Mouse (Mus musculus): ENCODE results near the gene Gm340. TPM values are rescaled to one million over a fixed set of nuclear protein-coding genes. Genes with fewer than 3 reads are reported as not detected.

The Gm340 gene
- polyA plus RNA-seq, 1 experiment from 2014 or later: 2.5 TPM

DNA sequence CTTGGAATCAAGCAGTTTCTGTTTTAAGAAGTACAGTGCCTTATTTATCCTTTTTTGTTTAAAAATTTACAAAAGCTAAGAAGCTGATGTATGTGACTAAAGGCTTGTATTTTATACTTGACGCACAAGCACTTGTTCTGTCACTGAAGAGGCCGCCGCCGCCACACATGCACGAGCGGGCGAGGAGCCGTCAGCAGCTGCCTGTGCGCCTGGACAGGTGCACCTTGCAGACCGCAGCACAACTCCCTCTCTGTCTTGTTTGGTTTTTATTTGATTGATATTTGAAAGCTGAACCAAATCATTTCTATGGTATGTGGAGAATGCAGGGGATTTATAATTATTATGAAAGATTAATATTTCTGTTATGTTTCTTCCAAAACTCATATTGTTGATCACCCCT, 4.6 kb downstream of the Gm340 start:
- Histone ChIP-seq H3K27me3 (no peaks in the 10 kb centered on the region), H3K4me1 (replicated peaks) (no peaks in the 10 kb centered on the region), H3K4me3 (replicated peaks) (no peak overlapping the region), H3K9ac (replicated peaks) (no peak overlapping the region), H3K36me3 (peaks cover 42% of the 10 kb centered on the region), H3K9me3 (no peaks in the 10 kb centered on the region), H3K4me2 (no peak overlapping the region), H3K27ac (no peak overlapping the region)
- no peak for ATAC-seq (ENCODE audit: insufficient number of reproducible peaks, insufficient read depth, low FRiP score, low TSS enrichment, low read depth)
- 89% methylated on average over 10 of the region's 10 CpGs for WGBS

DNA sequence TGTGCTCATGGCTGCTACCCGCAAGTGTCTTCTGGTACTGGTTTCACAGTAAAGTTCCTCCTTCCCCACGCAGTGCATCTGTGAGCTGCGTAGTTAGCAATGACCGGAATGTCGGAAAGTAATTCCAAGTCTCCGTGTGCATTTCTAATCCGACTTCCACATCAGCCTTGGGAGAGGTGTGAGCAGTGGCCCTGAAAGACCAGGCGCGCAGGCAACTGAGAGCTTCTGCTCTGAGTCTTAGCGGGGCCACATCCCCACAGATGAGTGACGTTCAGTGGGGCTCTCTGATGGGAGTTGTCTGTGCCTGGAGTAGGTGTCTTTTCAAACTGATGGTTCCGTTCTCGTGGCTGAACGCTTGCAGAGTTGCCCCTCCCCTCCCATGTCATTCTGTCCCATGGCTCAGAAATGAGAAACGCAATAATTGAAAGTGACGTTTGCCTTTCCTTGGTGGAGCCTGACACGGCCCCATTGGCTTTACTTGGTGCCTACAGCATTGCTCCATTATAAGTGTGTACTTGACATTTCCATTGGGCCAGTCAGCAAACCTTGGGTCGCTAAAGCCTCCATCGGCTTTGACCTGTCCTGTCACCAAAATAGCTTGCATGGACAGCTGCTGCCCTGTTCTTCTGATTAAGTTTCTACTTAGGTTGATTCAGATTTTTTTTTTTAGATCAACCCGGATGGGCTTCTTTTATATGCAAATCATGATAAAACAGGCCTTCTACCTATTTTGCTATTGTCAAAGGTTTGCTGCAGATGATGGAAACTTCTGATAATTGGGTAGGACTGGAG, 5.5 kb downstream of the Gm340 start:
- H3K9me3 ChIP-seq: no peaks in the 10 kb centered on the region
- H3K4me2 ChIP-seq: no peak overlapping the region
- 92% methylated on average over 20 of the region's 20 CpGs for WGBS
- H3K27ac ChIP-seq: no peak overlapping the region
- H3K27me3 ChIP-seq: no peaks in the 10 kb centered on the region
- H3K4me3 ChIP-seq (replicated peaks): no peak overlapping the region
- H3K4me1 ChIP-seq (replicated peaks): no peaks in the 10 kb centered on the region
- no peak overlapping the region for H3K9ac ChIP-seq (replicated peaks)
- peaks cover 33% of the 10 kb centered on the region for H3K36me3 ChIP-seq
- no peak for ATAC-seq (ENCODE audit: insufficient number of reproducible peaks, insufficient read depth, low FRiP score, low TSS enrichment, low read depth)

DNA sequence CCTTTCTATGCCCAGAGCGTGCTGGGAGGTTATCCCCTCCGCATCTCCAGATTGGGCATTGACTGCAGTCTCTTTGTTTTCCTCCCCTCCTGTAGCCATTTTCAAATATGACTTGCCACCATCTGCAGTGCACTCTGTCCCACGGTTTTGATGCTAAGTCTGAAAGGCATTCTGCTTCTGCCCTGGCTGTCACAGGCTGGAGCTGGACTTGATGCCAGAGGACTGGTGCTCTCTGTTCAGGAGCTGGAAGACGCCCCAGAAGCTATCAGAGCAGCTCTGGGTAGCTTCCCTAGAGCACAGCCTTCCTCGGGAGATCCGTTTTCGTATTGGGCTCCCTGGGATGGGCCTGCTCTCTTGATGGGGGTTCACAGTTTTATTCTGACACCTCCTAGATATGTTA, 6.9 kb downstream of the Gm340 start:
- WGBS: 87% methylated on average over 7 of the region's 7 CpGs
- no peak overlapping the region for H3K9ac ChIP-seq (replicated peaks)

DNA sequence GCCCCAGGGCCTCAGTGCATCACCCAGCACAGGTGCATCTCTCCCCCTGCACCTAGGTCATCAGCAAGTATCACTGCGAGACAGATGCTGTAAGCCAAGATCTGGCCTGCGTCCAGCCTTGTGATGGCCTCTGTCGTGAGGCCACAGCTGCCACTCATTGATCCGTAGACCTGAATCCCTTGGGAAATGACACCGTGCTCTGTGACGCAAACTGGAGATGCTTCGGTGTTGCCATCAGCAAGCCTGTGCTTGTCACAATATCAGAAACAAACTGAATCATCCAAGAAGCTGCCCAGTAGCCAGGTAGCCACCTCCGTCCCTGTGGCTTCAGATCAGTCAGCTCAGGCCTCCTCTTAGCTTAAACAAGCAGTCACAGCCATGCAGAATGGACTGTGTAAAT, 7.5 kb downstream of the Gm340 start:
- Histone ChIP-seq H3K9me3 (no peaks in the 10 kb centered on the region), H3K4me1 (replicated peaks) (no peaks in the 10 kb centered on the region), H3K27me3 (no peaks in the 10 kb centered on the region), H3K27ac (no peak overlapping the region), H3K36me3 (peaks cover 13% of the 10 kb centered on the region), H3K4me3 (replicated peaks) (no peak overlapping the region), H3K4me2 (no peak overlapping the region), H3K9ac (replicated peaks) (no peak overlapping the region)
- 86% methylated on average over 8 of the region's 8 CpGs for WGBS
- ATAC-seq (ENCODE audit: insufficient number of reproducible peaks, insufficient read depth, low FRiP score, low TSS enrichment, low read depth): no peak

More for the DNA sequence above, 6.9 kb downstream of the Gm340 start:
- H3K4me1 ChIP-seq (replicated peaks): no peaks in the 10 kb centered on the region
- H3K36me3 ChIP-seq: peaks cover 19% of the 10 kb centered on the region
- H3K9me3 ChIP-seq: no peaks in the 10 kb centered on the region
- H3K4me3 ChIP-seq (replicated peaks): no peak overlapping the region
- no peak overlapping the region for H3K4me2 ChIP-seq
- ATAC-seq (ENCODE audit: insufficient number of reproducible peaks, insufficient read depth, low FRiP score, low TSS enrichment, low read depth): no peak
- H3K27ac ChIP-seq: no peak overlapping the region
- H3K27me3 ChIP-seq: no peaks in the 10 kb centered on the region

DNA sequence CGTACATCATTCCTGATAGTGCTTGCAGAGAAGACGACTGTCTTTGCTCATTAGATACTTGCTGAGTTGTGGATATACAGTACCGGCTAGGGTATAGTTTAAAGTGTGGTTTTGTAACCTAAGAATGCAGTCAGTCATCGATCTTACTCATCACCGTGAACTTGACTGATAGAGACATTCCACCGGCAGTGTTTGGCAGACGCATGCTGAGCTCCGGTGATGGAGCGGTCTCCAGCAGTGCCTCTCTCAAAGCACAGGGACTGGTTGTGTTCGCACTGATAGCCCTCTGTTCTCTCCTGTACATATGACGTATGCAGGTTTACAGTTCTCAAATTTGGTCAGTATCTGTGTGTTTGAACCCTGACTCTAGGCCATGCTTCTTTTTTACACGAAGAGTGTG, 9.6 kb downstream of the Gm340 start:
- H3K9me3 ChIP-seq: no peaks in the 10 kb centered on the region
- 86% methylated on average over 12 of the region's 12 CpGs for WGBS
- no peaks in the 10 kb centered on the region for H3K4me1 ChIP-seq (replicated peaks)
- H3K36me3 ChIP-seq: no peaks in the 10 kb centered on the region
- no peak overlapping the region for H3K9ac ChIP-seq (replicated peaks)
- H3K4me3 ChIP-seq (replicated peaks): no peak overlapping the region
- ATAC-seq (ENCODE audit: insufficient number of reproducible peaks, insufficient read depth, low FRiP score, low TSS enrichment, low read depth): no peak
- no peak overlapping the region for H3K27ac ChIP-seq
- H3K4me2 ChIP-seq: no peak overlapping the region
- no peaks in the 10 kb centered on the region for H3K27me3 ChIP-seq

DNA sequence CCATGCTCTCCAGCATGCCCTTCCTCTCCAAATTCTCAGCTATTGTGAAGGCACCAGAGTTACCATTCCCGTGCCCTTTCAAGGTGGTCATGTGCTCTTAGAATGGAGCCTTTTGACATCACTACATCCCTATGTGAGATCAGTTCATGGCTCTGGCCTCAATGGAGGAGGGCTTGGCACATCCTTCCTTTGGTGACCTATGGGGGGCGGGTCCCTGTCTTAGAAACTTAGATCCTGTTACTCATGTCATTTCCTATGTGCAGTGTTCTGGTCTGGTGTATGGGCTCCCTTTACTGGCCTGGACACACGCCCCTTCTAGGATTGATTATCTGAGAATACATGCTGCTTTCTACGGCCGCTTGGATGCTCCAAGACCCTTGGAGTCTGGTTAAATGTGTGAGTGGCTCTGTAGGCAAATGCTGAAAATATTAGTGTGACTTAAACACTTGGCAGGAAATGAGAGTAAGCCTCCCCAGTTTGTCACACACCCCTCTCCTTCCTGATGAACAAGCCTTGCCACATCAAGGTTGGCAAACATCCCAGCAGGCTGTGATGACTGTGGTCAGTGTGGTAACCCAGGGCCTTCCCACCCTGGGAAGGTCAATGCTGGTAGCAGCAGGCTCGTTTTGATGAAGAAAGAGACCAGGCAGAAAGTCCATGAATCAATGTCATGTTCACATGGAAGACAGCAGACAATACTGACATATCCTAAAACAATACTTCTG, 15.2 kb downstream of the Gm340 start:
- Histone ChIP-seq H3K4me3 (replicated peaks) (no peak overlapping the region), H3K27me3 (no peaks in the 10 kb centered on the region), H3K4me2 (no peak overlapping the region), H3K27ac (no peak overlapping the region), H3K4me1 (replicated peaks) (no peaks in the 10 kb centered on the region), H3K9ac (replicated peaks) (no peak overlapping the region), H3K9me3 (no peaks in the 10 kb centered on the region), H3K36me3 (no peaks in the 10 kb centered on the region)
- no peak for ATAC-seq (ENCODE audit: insufficient number of reproducible peaks, insufficient read depth, low FRiP score, low TSS enrichment, low read depth)
- WGBS: 87% methylated on average over 6 of the region's 6 CpGs

DNA sequence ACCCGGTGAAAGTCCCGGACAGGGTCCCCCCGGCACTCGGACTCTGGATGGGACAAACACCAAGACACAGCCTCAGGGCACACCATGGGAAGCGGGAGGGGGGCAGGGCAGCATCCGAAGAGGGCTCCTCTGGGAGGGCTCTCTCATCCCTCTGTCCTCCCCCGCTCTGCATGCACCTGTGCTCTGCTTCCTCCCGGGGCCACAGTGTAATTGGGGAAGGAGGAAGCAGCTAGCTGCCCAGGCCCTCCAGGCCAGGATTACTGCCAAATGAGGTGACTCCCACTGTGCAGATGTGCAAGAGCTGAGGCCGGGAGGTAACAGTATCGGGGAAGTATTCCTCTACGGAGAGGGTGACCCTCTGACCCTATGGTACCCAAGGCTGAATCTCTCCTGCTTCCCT, 18.5 kb downstream of the Gm340 start:
- Histone ChIP-seq H3K36me3 (no peaks in the 10 kb centered on the region), H3K27ac (no peak overlapping the region), H3K4me1 (replicated peaks) (no peaks in the 10 kb centered on the region), H3K9ac (replicated peaks) (no peak overlapping the region), H3K27me3 (no peaks in the 10 kb centered on the region), H3K4me2 (no peak overlapping the region), H3K4me3 (replicated peaks) (no peak overlapping the region), H3K9me3 (no peaks in the 10 kb centered on the region)
- WGBS: 59% methylated on average over 11 of the region's 11 CpGs
- no peak for ATAC-seq (ENCODE audit: insufficient number of reproducible peaks, insufficient read depth, low FRiP score, low TSS enrichment, low read depth)

DNA sequence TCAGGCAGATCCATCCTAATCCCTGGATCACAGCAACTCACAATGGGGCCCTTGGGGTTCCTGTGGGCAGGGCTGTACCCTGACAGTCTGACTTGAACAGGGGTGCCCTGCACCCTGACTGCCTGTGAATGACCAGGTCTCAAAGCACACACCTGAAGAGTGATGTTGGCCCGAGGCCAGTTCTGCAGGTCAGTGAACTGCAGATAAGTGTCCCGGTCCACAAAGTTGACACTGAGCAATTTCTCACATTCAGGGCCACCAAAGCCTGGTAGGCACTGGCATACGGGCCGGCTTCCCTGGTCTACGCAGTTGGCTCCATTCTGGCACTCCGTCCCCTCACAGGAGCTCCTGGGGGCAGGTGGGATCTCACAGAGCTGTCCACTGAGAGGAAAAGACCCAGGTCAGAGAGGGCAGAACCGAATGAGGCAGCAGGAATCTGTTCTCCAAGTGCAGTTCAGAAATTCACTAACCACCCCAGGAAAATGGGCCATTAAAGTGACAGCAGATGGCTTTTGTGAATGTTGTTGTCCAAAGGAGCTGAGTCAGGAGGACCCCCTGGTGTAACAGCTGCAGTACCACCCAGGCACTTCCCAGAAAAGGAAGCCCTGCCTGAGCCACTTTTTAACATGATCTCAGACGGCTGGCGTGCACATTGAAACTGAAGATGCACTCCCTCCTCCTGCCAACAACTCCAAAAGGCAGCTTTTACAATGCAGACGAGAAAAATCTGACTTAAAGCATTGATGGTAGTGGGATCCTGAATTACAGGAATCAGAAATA, 24.2 kb downstream of the Gm340 start:
- no peak overlapping the region for H3K27ac ChIP-seq
- H3K4me2 ChIP-seq: no peak overlapping the region
- no peak overlapping the region for H3K4me3 ChIP-seq (replicated peaks)
- no peak overlapping the region for H3K9ac ChIP-seq (replicated peaks)
- no peaks in the 10 kb centered on the region for H3K36me3 ChIP-seq
- H3K27me3 ChIP-seq: no peaks in the 10 kb centered on the region
- WGBS: 78% methylated on average over 10 of the region's 10 CpGs
- H3K4me1 ChIP-seq (replicated peaks): no peaks in the 10 kb centered on the region
- peaks cover 4% of the 10 kb centered on the region; the same call in 1 of the 2 replicates for H3K9me3 ChIP-seq
- no peak for ATAC-seq (ENCODE audit: insufficient number of reproducible peaks, insufficient read depth, low FRiP score, low TSS enrichment, low read depth)

DNA sequence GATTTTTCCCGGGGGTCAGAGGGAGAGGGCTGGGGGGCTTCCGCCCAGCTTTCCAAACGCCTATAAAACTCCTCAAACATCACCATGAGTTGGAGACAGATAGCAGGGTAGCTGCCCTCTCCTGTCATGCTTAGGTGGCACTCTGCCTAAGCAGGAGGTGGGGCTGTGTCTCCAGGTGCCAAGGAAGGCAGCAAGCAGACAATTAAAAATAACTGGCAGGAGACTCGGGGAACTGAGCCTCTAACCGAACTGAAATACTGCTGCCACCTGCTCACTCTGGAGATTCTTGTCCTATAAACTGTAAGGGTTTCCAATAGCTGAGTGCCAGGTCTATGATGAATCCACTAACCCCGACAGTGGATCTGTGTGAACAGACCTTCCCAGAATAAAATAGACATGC, 29.5 kb downstream of the Gm340 start:
- peaks cover 23% of the 10 kb centered on the region for H3K27me3 ChIP-seq

DNA sequence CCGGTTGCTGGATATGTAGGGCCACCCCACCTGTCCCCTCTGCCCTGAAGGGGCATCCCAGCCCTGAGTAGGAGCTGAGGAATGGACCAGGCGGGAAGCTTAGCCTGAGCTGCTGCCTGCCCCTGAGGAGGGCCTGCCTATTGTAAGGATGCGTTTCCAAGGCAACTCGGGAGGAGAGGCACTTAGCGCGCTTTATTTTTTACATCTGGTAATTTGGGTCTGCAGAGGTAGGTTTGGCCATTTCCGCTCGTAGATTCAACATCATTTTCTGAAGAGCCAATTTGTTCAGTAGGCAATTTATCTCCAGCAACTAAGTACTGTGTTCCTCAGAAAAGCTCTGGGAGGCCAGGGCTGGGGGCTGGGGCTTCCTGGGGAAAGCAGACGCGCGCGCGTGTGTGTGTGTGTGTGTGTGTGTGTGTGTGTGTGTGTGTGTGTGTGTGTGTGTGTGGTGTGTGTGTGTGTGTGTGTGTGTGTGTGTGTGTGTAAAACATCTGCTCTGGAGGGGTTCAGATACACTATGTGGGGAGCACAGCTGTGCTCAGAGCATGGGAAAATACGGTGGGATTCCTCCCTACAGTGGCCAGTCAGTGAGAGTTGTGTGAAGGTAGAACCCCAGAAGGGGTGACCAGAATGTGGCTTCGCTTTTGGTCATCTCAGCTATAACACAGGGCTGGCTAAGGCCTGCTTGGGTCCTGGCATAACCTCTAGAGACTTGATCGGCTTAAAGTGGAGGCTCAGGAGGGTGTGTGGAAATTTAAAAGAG, 31.3 kb downstream of the Gm340 start:
- Histone ChIP-seq H3K4me2 (peak overlapping the region; percentile 22), H3K27ac (0 out of 2 replicates have a peak overlapping the region, but pooled peaks have one; percentile 4), H3K9ac (replicated peaks) (no peak overlapping the region), H3K36me3 (no peaks in the 10 kb centered on the region), H3K9me3 (peaks cover 4% of the 10 kb centered on the region; the same call in 1 of the 2 replicates), H3K4me1 (replicated peaks) (peaks cover 50% of the 10 kb centered on the region), H3K27me3 (peaks cover 27% of the 10 kb centered on the region), H3K4me3 (replicated peaks) (no peak overlapping the region)
- peak; percentile 45; the same call in 1 of the 2 replicates for ATAC-seq (ENCODE audit: insufficient number of reproducible peaks, insufficient read depth, low FRiP score, low TSS enrichment, low read depth)
- 28% methylated on average over 16 of the region's 16 CpGs for WGBS

More for the DNA sequence above, 29.5 kb downstream of the Gm340 start:
- ATAC-seq (ENCODE audit: insufficient number of reproducible peaks, insufficient read depth, low FRiP score, low TSS enrichment, low read depth): no peak
- no peak overlapping the region for H3K9ac ChIP-seq (replicated peaks)
- H3K4me2 ChIP-seq: no peak overlapping the region
- H3K4me1 ChIP-seq (replicated peaks): peaks cover 34% of the 10 kb centered on the region
- H3K9me3 ChIP-seq: peaks cover 4% of the 10 kb centered on the region; the same call in 1 of the 2 replicates
- no peak overlapping the region for H3K27ac ChIP-seq
- H3K4me3 ChIP-seq (replicated peaks): no peak overlapping the region
- WGBS: 69% methylated on average over 6 of the region's 6 CpGs
- H3K36me3 ChIP-seq: no peaks in the 10 kb centered on the region
